Mouse (Mus musculus) lung, embryonic 14.5 days (tissue): ENCODE data around the gene Timm8b. TPM values are rescaled to one million over a fixed set of nuclear protein-coding genes. Genes with fewer than 3 reads are reported as not detected.
A peak's percentile ranks its signal among the peaks of the same experiment; 100 is the strongest.

Experiments used
- ATAC-seq: fragments of 200-750 bp; cut with Nextera tagmentation; 2 replicates; pipeline ENCODE4 v1.8.0; 2017; ENCODE audit warnings: mild to moderate bottlenecking, moderate TSS enrichment, moderate library complexity; ENCODE audit not compliant: insufficient read depth
- DNase-seq: peaks from one replicate; pipeline ENCODE4 v3.0.0-alpha.2; 2015
- H3K27ac ChIP-seq: fragments of 300-500 bp; sonication (generic); 2 replicates; pipeline ENCODE4 v1.5.1; 2014; ENCODE audit warnings: low read depth, mild to moderate bottlenecking, moderate library complexity
- H3K27me3 ChIP-seq: fragments of 300-500 bp; sonication (generic); 2 replicates; pipeline ENCODE4 v1.6.1; 2014; ENCODE audit warnings: low read length, control low read depth; ENCODE audit not compliant: insufficient read depth
- H3K36me3 ChIP-seq: fragments of 300-500 bp; sonication (generic); 2 replicates; pipeline ENCODE4 v1.6.1; 2014; ENCODE audit warnings: control low read depth; ENCODE audit not compliant: insufficient read depth
- H3K4me1 ChIP-seq: fragments of 300-500 bp; sonication (generic); 2 replicates; pipeline ENCODE4 v1.6.1; 2014; ENCODE audit warnings: antibody characterized with exemption, control low read depth; ENCODE audit not compliant: insufficient read depth
- H3K4me2 ChIP-seq: fragments of 300-500 bp; sonication (generic); 2 replicates; pipeline ENCODE4 v1.6.1; 2014; ENCODE audit warnings: mild to moderate bottlenecking
- H3K4me3 ChIP-seq: fragments of 300-500 bp; sonication (generic); 2 replicates; pipeline ENCODE4 v1.5.1; 2014; ENCODE audit warnings: low read depth, low read length
- H3K9ac ChIP-seq: fragments of 300-500 bp; sonication (generic); 2 replicates; pipeline ENCODE4 v1.6.1; 2014
- H3K9me3 ChIP-seq: fragments of 300-500 bp; sonication (generic); 2 replicates; pipeline ENCODE4 v1.6.1; 2016; ENCODE audit warnings: low read depth, low read length, control low read depth
- CTCF ChIP-seq: IDR thresholded peaks from 2 replicates; pipeline ENCODE4 v1.5.1; 2016; ENCODE audit warnings: antibody characterized with exemption, low read depth
- WGBS: fragments of 180-500 bp; shearing (Covaris S2); extraction: QIAGEN DNeasy Blood & Tissue Kit; methylation state at CpG from one replicate; pipeline ENCODE4 v1.1.7; 2014; 5-methylcytosine and 5-hydroxymethylcytosine counted together
- polyA plus RNA-seq: library from polyadenylated mRNA; unstranded; fragments of >200 nt; fragmentation: Nextera tagmentation; extraction: Ambion mirVana; gene quantifications from 2 replicates; pipeline ENCODE4 v1.2.1, GENCODE M21; 2014

Timm8b gene
- polyA plus RNA-seq, 1 experiment from 2014 or later = 224 TPM

DNA sequence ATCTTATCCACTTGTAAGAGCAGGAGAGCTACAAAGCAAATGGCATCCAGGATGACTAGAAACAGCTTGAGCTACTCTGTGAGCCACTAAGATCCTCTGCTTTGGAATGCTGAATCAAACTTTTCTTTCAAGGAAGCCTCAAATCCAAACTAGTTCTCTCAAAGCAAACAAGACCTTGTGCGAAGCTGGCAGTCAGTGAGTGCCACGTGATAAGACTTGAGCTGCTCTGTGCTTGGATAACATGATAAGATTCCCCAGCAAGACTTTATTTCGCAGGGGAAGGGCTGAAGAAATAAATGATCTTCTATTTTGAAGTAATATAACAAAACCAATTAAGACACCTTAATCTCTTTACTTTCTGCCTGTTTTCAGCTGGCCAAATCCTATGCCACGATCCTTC is 37.8 kb upstream of the Timm8b start:
- ATAC-seq = no peak
- Histone ChIP-seq H3K4me2 (no peak overlapping the region), H3K4me1 (peaks cover 3% of the 10 kb centered on the region; the same call in 1 of the 2 replicates), H3K9me3 (no peaks in the 10 kb centered on the region), H3K36me3 (no peaks in the 10 kb centered on the region), H3K27ac (no peak overlapping the region), H3K9ac (no peak overlapping the region), H3K4me3 (no peak overlapping the region), H3K27me3 (no peaks in the 10 kb centered on the region)
- peak; percentile 13 for DNase-seq
- no peak for TF ChIP-seq CTCF
- 20% methylated on average over 4 of the region's 4 CpGs for WGBS

DNA sequence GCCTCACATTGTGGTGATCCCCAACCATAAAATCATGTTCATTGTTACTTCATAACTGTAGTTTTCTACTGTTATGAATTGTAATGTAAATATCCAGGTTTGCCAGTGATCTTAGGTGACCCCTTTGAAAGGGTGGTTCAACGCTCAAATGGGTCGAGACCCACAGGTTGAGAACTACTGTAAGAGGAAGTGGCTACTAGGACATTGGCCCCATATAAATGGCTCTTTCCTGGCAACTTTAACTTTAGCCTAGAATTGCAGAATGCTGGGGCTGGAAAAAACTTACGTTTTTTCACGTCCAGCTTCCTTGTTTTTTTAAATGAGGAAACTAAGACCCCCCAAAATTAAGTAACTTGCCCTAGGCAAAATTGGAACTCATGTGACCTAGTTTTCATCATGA is 36.3 kb upstream of the Timm8b start:
- TF ChIP-seq CTCF = no peak
- H3K4me3 ChIP-seq = no peak overlapping the region
- no peak for ATAC-seq
- H3K4me2 ChIP-seq = no peak overlapping the region
- no peaks in the 10 kb centered on the region for H3K9me3 ChIP-seq
- H3K9ac ChIP-seq = no peak overlapping the region
- no peaks in the 10 kb centered on the region for H3K36me3 ChIP-seq
- no peak for DNase-seq
- no peak overlapping the region for H3K27ac ChIP-seq
- H3K27me3 ChIP-seq = no peaks in the 10 kb centered on the region
- peaks cover 3% of the 10 kb centered on the region; the same call in 1 of the 2 replicates for H3K4me1 ChIP-seq
- whole genome bisulfite sequencing = 83% methylated on average over 4 of the region's 4 CpGs

DNA sequence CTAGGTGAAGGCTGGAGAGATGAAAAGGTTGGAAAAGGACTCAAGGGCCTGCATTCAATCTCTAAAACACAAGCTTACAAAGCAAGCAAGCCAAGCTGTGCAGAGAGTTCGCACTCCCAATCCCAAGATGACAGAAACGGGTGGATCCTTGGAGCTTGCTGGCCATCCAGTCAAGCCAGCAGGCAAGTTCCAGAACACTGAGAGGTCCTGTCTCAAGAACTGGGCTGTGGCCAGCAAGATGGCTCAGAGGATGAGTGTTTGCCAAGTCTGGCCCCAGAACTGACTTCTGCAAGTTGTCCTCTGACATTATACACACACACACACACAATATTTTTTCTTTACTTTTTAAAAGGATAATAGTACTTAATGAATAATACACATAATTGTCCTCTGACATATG is 35.8 kb upstream of the Timm8b start:
- Histone ChIP-seq H3K27me3 (no peaks in the 10 kb centered on the region), H3K36me3 (no peaks in the 10 kb centered on the region), H3K9me3 (no peaks in the 10 kb centered on the region), H3K4me2 (no peak overlapping the region), H3K27ac (no peak overlapping the region), H3K9ac (no peak overlapping the region), H3K4me1 (peaks cover 3% of the 10 kb centered on the region; the same call in 1 of the 2 replicates), H3K4me3 (no peak overlapping the region)
- WGBS = 89% methylated on average over 2 of the region's 2 CpGs
- no peak for TF ChIP-seq CTCF
- no peak for ATAC-seq
- no peak for DNase-seq

DNA sequence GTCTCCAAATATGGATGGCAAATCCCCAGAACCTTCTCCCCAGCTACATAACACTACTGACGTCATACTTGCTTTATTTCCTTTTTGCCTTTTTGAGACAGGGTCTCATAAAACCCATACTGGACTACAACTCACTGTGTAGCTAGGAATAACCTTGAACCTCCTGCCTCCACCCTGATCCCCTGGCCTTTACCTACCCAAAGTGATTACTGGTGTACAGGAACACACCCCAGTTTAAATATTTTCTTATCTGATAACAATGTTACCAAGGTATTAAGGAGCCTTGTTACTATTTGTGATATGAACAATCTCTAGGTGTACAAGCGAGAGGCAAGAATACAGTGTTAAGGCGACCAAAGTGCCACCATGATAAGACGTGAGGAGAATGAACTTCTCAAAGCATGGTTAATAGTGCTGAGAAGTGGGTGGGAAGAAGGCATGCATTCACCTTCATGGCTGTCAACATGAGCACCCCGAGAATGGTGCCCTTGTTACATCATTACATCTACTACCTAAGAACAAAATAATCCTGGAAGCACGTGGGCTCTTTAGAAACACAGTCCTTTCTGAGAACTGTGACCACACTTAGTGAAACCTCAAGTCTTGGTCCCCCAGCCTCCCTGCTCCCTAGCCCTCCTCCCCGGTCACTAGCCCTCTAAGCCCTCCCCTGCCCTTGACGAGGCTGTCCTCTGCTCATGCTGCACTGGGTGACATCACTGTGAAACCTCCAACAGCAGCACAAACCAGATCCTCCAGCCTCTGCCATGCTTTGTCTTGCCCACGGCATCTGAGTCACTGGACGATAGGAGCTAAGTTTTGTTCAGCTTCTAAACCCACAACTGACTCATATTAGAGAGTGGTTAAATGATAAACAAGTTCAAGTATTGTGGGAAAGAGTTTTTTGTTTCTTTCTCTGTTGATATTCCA is 33.8 kb upstream of the Timm8b start:
- H3K27me3 ChIP-seq = no peaks in the 10 kb centered on the region
- TF ChIP-seq CTCF = no peak

DNA sequence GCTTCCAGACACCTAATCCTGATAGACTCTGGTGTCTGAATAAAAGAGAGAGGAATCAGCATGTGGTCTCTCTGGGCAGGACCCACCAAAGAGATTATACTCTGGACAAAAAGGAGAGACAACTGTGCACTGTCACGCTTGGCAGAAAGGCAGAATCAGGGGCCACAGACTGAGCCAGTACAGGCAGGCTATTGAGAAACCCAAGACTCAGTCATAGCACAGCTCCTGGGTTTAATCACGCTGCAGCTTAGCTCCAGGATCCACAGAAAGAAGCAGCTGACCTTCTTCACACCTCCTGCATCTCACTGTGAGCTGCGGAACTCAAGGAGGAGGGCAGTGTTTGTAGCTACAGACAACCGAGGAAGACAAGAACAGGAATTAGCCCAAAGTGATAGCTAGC is 23.3 kb upstream of the Timm8b start:
- ATAC-seq (no peak), DNase-seq (no peak)
- Histone ChIP-seq H3K27me3 (no peaks in the 10 kb centered on the region), H3K4me3 (no peak overlapping the region), H3K9me3 (no peaks in the 10 kb centered on the region), H3K9ac (no peak overlapping the region), H3K36me3 (no peaks in the 10 kb centered on the region), H3K4me2 (no peak overlapping the region), H3K27ac (no peak overlapping the region), H3K4me1 (no peaks in the 10 kb centered on the region)
- no peak for TF ChIP-seq CTCF
- 37% methylated on average over 4 of the region's 4 CpGs for WGBS

More for the DNA sequence above, 33.8 kb upstream of the Timm8b start:
- H3K27ac ChIP-seq = no peak overlapping the region
- no peak overlapping the region for H3K9ac ChIP-seq
- no peak overlapping the region for H3K4me2 ChIP-seq
- peaks cover 3% of the 10 kb centered on the region; the same call in 1 of the 2 replicates for H3K4me1 ChIP-seq
- no peaks in the 10 kb centered on the region for H3K9me3 ChIP-seq
- DNase-seq (no peak), ATAC-seq (no peak)
- H3K4me3 ChIP-seq = no peak overlapping the region
- 62% methylated on average over 10 of the region's 10 CpGs for WGBS
- no peaks in the 10 kb centered on the region for H3K36me3 ChIP-seq

DNA sequence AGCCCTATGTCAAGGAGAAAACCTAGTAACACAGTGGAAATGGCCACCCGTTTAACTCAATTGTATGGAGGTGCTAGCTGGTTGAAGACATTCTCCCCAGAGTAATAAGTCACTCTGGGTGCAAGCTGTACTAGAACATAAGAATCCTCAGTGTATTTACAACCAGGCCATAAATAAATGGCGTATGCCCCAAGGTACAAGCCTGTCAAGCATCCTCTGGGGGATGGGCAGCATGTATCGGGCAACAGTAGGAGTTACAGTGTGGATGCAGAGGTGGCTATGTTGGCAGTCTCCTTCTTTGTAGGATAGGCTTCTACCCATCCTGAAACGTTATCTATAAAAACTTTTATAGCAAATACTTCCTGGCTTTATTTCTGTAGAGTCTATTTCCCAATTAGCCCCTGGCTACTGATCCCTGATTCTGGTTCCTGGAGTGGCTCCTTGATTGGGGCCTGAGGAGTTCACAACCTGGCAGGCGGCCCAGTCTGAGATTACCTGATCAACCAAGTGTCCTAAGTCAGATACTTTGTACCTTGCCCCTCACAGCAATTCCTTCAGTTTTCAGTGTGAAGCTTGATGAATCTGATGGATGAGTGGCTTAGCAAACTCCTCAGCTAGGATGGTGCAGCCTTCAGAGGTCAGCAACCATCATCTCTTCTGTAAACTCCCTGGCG is 18.4 kb upstream of the Timm8b start:
- Histone ChIP-seq H3K27me3 (no peaks in the 10 kb centered on the region), H3K36me3 (no peaks in the 10 kb centered on the region), H3K4me3 (no peak overlapping the region), H3K9me3 (no peaks in the 10 kb centered on the region), H3K4me2 (no peak overlapping the region), H3K9ac (no peak overlapping the region), H3K4me1 (no peaks in the 10 kb centered on the region), H3K27ac (no peak overlapping the region)
- 75% methylated on average over 6 of the region's 6 CpGs for WGBS
- DNase-seq = no peak
- TF ChIP-seq CTCF = no peak
- no peak for ATAC-seq

DNA sequence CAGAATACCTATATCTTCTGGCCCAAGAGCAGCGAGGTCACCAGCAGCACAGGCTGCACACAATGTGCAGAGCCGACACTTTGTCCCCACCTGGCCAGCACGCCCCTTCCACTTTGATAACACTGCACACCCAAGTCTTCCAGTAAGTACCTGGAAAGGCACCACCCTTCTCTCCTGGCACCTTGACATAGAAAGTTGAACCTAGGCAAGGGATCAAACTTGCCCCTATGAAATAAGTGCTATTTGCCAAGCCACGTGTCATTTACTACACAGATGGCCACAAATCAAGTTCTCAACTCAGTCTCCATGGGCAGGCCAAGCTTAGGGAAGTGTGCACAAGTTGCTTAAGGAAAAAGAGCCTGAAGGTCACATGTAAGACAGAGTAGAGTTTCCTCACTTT is 16.8 kb upstream of the Timm8b start:
- no peaks in the 10 kb centered on the region for H3K9me3 ChIP-seq
- no peak overlapping the region for H3K9ac ChIP-seq
- ATAC-seq (no peak), DNase-seq (no peak)
- 60% methylated on average over 4 of the region's 4 CpGs for WGBS
- H3K27ac ChIP-seq = no peak overlapping the region
- no peak overlapping the region for H3K4me2 ChIP-seq
- no peaks in the 10 kb centered on the region for H3K27me3 ChIP-seq
- no peak overlapping the region for H3K4me3 ChIP-seq
- H3K4me1 ChIP-seq = no peaks in the 10 kb centered on the region
- H3K36me3 ChIP-seq = no peaks in the 10 kb centered on the region
- no peak for TF ChIP-seq CTCF
